Mouse (Mus musculus) MEL (cell line): ENCODE results near the gene Ranbp3l.

Experiments
- CHD2 ChIP-seq: IDR thresholded peaks from 2 replicates; pipeline ENCODE4 v1.6.1; 2011; ENCODE audit warnings: low read length, improper control_type of control experiment
- CTCF ChIP-seq, 3 experiments: IDR thresholded peaks in 2 of 3; conservative IDR thresholded peaks in 1 of 3; 2 replicates each; pipeline ENCODE4 v1.5.1; 2011 to 2012; ENCODE audit warnings: low read length in 3 of 3, low read depth in 2 of 3, mild to moderate bottlenecking in 2 of 3, improper control_type of control experiment in 1 of 3, inconsistent platforms in 1 of 3, mixed read lengths in 1 of 3, moderate library complexity in 1 of 3; ENCODE audit not compliant: control insufficient read depth in 1 of 3, insufficient read depth in 1 of 3, poor library complexity in 1 of 3, severe bottlenecking in 1 of 3
- KAT2A ChIP-seq: conservative IDR thresholded peaks from 2 replicates; pipeline ENCODE4 v1.6.1; 2012; ENCODE audit warnings: low read depth, low read length, improper control_type of control experiment, inconsistent platforms
- MYC ChIP-seq: IDR thresholded peaks from 2 replicates; pipeline ENCODE4 v1.6.1; 2011; ENCODE audit warnings: low read depth, mild to moderate bottlenecking, low read length, improper control_type of control experiment, moderate library complexity
- POLR2A ChIP-seq, 2 experiments: IDR thresholded peaks; 2 replicates each; pipeline ENCODE4 v1.6.1; 2011 to 2012; ENCODE audit warnings: low read length in 2 of 2, mild to moderate bottlenecking in 2 of 2, control low read depth in 1 of 2, improper control_type of control experiment in 1 of 2, low read depth in 1 of 2, moderate library complexity in 1 of 2; ENCODE audit not compliant: control insufficient read depth in 1 of 2, insufficient read depth in 1 of 2, poor library complexity in 1 of 2
- RAD21 ChIP-seq: IDR thresholded peaks from 2 replicates; pipeline ENCODE4 v1.6.1; 2011; ENCODE audit warnings: mild to moderate bottlenecking, low read depth, low read length, improper control_type of control experiment
- SMC3 ChIP-seq: IDR thresholded peaks from 2 replicates; pipeline ENCODE4 v1.6.1; 2011; ENCODE audit warnings: low read depth, low read length, improper control_type of control experiment
- TBP ChIP-seq: IDR thresholded peaks from 2 replicates; pipeline ENCODE4 v1.8.0; 2011; ENCODE audit warnings: low read depth, low read length, improper control_type of control experiment
- ZNF384 ChIP-seq: IDR thresholded peaks from 2 replicates; pipeline ENCODE4 v1.6.1; 2012; ENCODE audit warnings: low read depth, mild to moderate bottlenecking, inconsistent platforms, low read length, improper control_type of control experiment

DNA sequence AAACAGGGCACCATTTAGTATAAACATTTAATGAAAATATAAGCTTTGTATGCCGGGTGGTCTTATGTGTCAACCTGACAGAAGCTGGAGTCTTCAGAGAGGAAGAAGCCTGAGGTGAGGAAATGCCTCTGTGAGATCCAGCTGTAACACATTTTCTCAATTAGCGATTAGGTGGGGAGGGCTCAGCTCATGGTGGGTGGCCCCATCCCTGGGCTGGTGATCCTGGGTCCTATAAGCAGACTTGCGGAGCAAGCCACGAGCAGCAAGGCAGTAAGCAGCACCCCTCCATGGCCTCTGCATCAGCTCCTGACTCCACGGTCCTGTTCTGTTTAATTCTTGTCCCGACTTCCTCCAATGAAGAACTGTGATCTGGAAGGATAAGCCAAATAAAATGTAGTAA, 41.4 kb downstream of the Ranbp3l start:
- no peak for TF ChIP-seq CHD2
- no peak for TF ChIP-seq RAD21
- TF ChIP-seq ZNF384: no peak
- TF ChIP-seq CTCF (IDR thresholded peaks at IDR 0.05 in 2 of 3, conservative IDR thresholded peaks at IDR 0.05 in 1 of 3; ENCODE audit: control insufficient read depth in 1 of 3, insufficient read depth in 1 of 3, low read depth in 2 of 3, low read length in 3 of 3, poor library complexity in 1 of 3, severe bottlenecking in 1 of 3): no peak
- no peak for TF ChIP-seq MYC
- no peak for TF ChIP-seq SMC3
- TF ChIP-seq KAT2A: no peak
- TF ChIP-seq TBP: no peak
- TF ChIP-seq POLR2A (IDR thresholded peaks at IDR 0.05; ENCODE audit: control insufficient read depth in 1 of 2, insufficient read depth in 1 of 2, low read depth in 1 of 2, low read length in 2 of 2, poor library complexity in 1 of 2): no peak
